In genomic region chr12:108686926-108687325, GRCm38 (mm10) we compare ENCODE assay signal across 8 mouse cellular contexts. TPM values are rescaled to one million over a fixed set of nuclear protein-coding genes. Genes with fewer than 3 reads are reported as not detected.
DNase-seq lines count a peak whose midpoint lies in the region; ATAC-seq and TF ChIP-seq lines count a peak whose summit lies in the region.

No protein-coding gene starts in this region.

- ATAC-seq in intestine, embryonic 14.5 days (replicated peaks; ENCODE audit: low FRiP score, low TSS enrichment, low read depth) = 0 out of 2 replicates have a peak, but pooled peaks have one; percentile 11
- ATAC-seq in lung, postnatal 0 days = peak; percentile 46

- no peak overlapping the region for H3K4me2 ChIP-seq in intestine, embryonic 14.5 days (ENCODE audit: low read length)
- H3K4me2 ChIP-seq in lung, postnatal 0 days (replicated peaks; ENCODE audit: low read depth, low read length) = no peak overlapping the region

- H3K4me1 ChIP-seq in intestine, embryonic 14.5 days (replicated peaks; ENCODE audit: control insufficient read depth, insufficient read depth, low read length) = no peaks in the 10 kb centered on the region
- no peaks in the 10 kb centered on the region for H3K4me1 ChIP-seq in lung, postnatal 0 days (ENCODE audit: insufficient read depth, low read depth, low read length)

- TF ChIP-seq CTCF in lung, postnatal 0 days (IDR thresholded peaks at IDR 0.05) = peak; percentile 70

- no peak overlapping the region for H3K27ac ChIP-seq in intestine, embryonic 14.5 days (ENCODE audit: low read depth)
- no peak overlapping the region for H3K27ac ChIP-seq in lung, postnatal 0 days (ENCODE audit: low read length)

- no peak overlapping the region for H3K4me3 ChIP-seq in intestine, embryonic 14.5 days (ENCODE audit: low read depth, low read length)
- no peak overlapping the region for H3K4me3 ChIP-seq in lung, postnatal 0 days (ENCODE audit: low read depth, low read length)

- no peaks in the 10 kb centered on the region for H3K27me3 ChIP-seq in intestine, embryonic 14.5 days (replicated peaks; ENCODE audit: control insufficient read depth, insufficient read depth, low read length)
- no peaks in the 10 kb centered on the region for H3K27me3 ChIP-seq in lung, postnatal 0 days (replicated peaks; ENCODE audit: insufficient read depth, low read length)

- peak; percentile 33 for DNase-seq in kidney, adult 11 months
- DNase-seq in kidney, adult 9 months = no peak
- DNase-seq in MN1 (ENCODE audit: low spot score) = peak; percentile 13
- no peak for DNase-seq in intestine, embryonic 14.5 days (ENCODE audit: low spot score)
- DNase-seq in lung, postnatal 0 days (ENCODE audit: low spot score) = peak; percentile 63
- DNase-seq in ovary, postnatal 10 days (ENCODE audit: low spot score) = no peak
- no peak for DNase-seq in adrenal gland, adult 8-10 months
- no peak for DNase-seq in spleen, adult 12 weeks (ENCODE audit: low spot score)

- H3K9me3 ChIP-seq in intestine, embryonic 14.5 days (ENCODE audit: control insufficient read depth, low read length) = no peaks in the 10 kb centered on the region
- H3K9me3 ChIP-seq in lung, postnatal 0 days (ENCODE audit: low read length) = no peaks in the 10 kb centered on the region

- H3K36me3 ChIP-seq in intestine, embryonic 14.5 days (ENCODE audit: control insufficient read depth, insufficient read depth, low read length) = peaks cover 58% of the 10 kb centered on the region
- H3K36me3 ChIP-seq in lung, postnatal 0 days (ENCODE audit: insufficient read depth, low read length) = 0 out of 2 replicates have a peak, but pooled peaks cover 4% of the 10 kb centered on the region

- TF ChIP-seq EP300 in lung, postnatal 0 days (IDR thresholded peaks at IDR 0.05) = no peak

- WGBS in intestine, embryonic 14.5 days = 69% methylated on average over 6 of the region's 6 CpGs
- 48% methylated on average over 6 of the region's 6 CpGs for WGBS in lung, postnatal 0 days

- no peak overlapping the region for H3K9ac ChIP-seq in intestine, embryonic 14.5 days (ENCODE audit: low read length)
- H3K9ac ChIP-seq in lung, postnatal 0 days (replicated peaks; ENCODE audit: low read depth) = no peak overlapping the region

RNA-seq across cellular contexts. Expression of gene Degs2, which starts 15.2 kb away (rescaled TPM):
- 43.9 and 51.6 TPM in 2 replicates for polyA plus RNA-seq in intestine, embryonic 14.5 days (2014; fragmentation: Nextera tagmentation; extraction: Ambion mirVana)
- 0.74 and 0.75 TPM in 2 replicates for polyA plus RNA-seq in lung, postnatal 0 days (2015; fragmentation: Nextera tagmentation; extraction: Ambion mirVana)
- total RNA-seq in adrenal gland, adult 8-10 months (2022) = not detected

Comparison
In these comparisons a context has a peak if more than half of its experiments do, and no peak if none do; other contexts are left out.
1. DNase-seq: peak in kidney, adult 11 months (single experiment), MN1 (single experiment) and lung, postnatal 0 days (single experiment); none in kidney, adult 9 months (single experiment), intestine, embryonic 14.5 days (single experiment), ovary, postnatal 10 days (single experiment), adrenal gland, adult 8-10 months (single experiment) and spleen, adult 12 weeks (single experiment).
2. RNA of gene Degs2, which starts 15.2 kb away (polyA plus RNA-seq): 43.9 to 51.6 TPM in intestine, embryonic 14.5 days; 0.74 to 0.75 TPM in lung, postnatal 0 days; every median in the first group is over 10 times any median in the second.